Mouse (Mus musculus) bone marrow, adult 2 months (tissue): ENCODE data around the gene Masp2.

Experiments
- CTCF ChIP-seq: fragments of 200-500 bp; IDR thresholded peaks from 2 replicates; pipeline ENCODE4 v1.5.1; 2011; ENCODE audit warnings: low read length, control low read depth; ENCODE audit not compliant: control insufficient read depth, insufficient read depth
- POLR2A ChIP-seq: fragments of 200-500 bp; IDR thresholded peaks from 2 replicates; pipeline ENCODE4 v1.6.1; 2011; ENCODE audit warnings: low read depth, mild to moderate bottlenecking, control low read depth, low read length, borderline replicate concordance; ENCODE audit not compliant: control insufficient read depth

DNA sequence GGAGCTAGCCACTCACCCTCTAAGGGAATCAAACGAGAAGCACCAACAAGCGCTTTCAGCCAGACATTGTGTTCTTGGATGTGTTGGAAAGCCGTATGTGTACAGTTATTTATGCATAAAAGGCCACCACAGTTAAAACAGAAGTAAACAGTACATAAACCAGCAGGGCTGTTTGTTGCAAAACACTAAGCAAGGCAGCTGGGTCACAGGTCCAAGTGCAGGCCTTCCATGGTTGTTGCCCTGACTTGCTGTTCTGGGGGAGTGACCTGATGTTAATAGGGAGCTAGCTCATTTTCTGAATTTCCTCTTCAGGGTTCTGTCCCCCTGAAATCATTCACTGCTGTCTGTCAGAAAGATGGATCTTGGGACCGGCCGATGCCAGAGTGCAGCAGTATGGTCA lies 7.5 kb downstream of the Masp2 start:
- TF ChIP-seq CTCF (no peak), POLR2A (no peak)
